In genomic region chr14:25635746-25636145, GRCm38 (mm10) we compare ENCODE assay signal across 13 mouse cellular contexts. TPM values are rescaled to one million over a fixed set of nuclear protein-coding genes. Genes with fewer than 3 reads are reported as not detected.
DNase-seq lines count a peak whose midpoint lies in the region; ATAC-seq and TF ChIP-seq lines count a peak whose summit lies in the region.
"Had no signal": no experiment of that assay in that cellular context is flagged by ENCODE, and none has a peak within 500 bp of the region (broad histone marks: within the 10 kb centered on the region; RNA-seq: fewer than 3 reads in every experiment).

No protein-coding gene starts in this region.

- H3K36me3 ChIP-seq in heart, embryonic 14.5 days (ENCODE audit: control insufficient read depth, insufficient read depth, low read length), result peaks cover 52% of the 10 kb centered on the region
- H3K36me3 ChIP-seq in hindbrain, embryonic 16.5 days (ENCODE audit: control insufficient read depth, insufficient read depth, low read length), result peaks cover 9% of the 10 kb centered on the region; the same call in 1 of the 2 replicates
- peaks cover 40% of the 10 kb centered on the region for H3K36me3 ChIP-seq in intestine, postnatal 0 days (ENCODE audit: control insufficient read depth, insufficient read depth)

- DNase-seq in heart, postnatal 10 days, result no peak
- DNase-seq in retina, postnatal 1 day, result peak; percentile 30
- no peak for DNase-seq in retina, embryonic 14.5 days (ENCODE audit: low spot score)
- no peak for DNase-seq in layer of hippocampus, adult 18-20 months (ENCODE audit: low spot score in 2 of 2)
- DNase-seq: adrenal gland, adult 8-10 months; embryo, embryonic 11 days; kidney, adult 18-20 months; lung, adult 18-20 months had no signal

- peaks cover 58 to 86% of the 10 kb centered on the region in 2 experiments for H3K4me1 ChIP-seq in heart, embryonic 14.5 days (ENCODE audit: control insufficient read depth in 2 of 2, insufficient read depth in 2 of 2, low read length in 2 of 2)
- peaks cover 47% of the 10 kb centered on the region for H3K4me1 ChIP-seq in hindbrain, embryonic 16.5 days (ENCODE audit: control insufficient read depth, insufficient read depth, low read depth, low read length)
- H3K4me1 ChIP-seq in intestine, postnatal 0 days (replicated peaks; ENCODE audit: control insufficient read depth, insufficient read depth, low read length), result no peaks in the 10 kb centered on the region

- no peak for TF ChIP-seq CTCF in intestine, postnatal 0 days (IDR thresholded peaks at IDR 0.05; ENCODE audit: low read depth)

- H3K4me2 ChIP-seq in heart, embryonic 14.5 days (ENCODE audit: low read length), result no peak overlapping the region
- H3K4me2 ChIP-seq in hindbrain, embryonic 16.5 days (ENCODE audit: low read length), result no peak overlapping the region
- no peak overlapping the region for H3K4me2 ChIP-seq in intestine, postnatal 0 days (replicated peaks; ENCODE audit: low read depth)

- 78% methylated on average over 11 of the region's 12 CpGs for WGBS in heart, embryonic 14.5 days
- WGBS in hindbrain, embryonic 16.5 days, result 46% methylated on average over 12 of the region's 12 CpGs
- WGBS in intestine, postnatal 0 days, result 85% methylated on average over 12 of the region's 12 CpGs

- H3K27ac ChIP-seq in heart, embryonic 14.5 days (replicated peaks in 1 of 2; ENCODE audit: control insufficient read depth in 1 of 2, insufficient read depth in 1 of 2, low read depth in 2 of 2, low read length in 2 of 2), result peak overlapping the region in 1 of 2 experiments; percentile 66; a peak in 2 of 4 replicates
- peak overlapping the region; percentile 71 for H3K27ac ChIP-seq in hindbrain, embryonic 16.5 days (ENCODE audit: low read depth, low read length)
- H3K27ac ChIP-seq in intestine, postnatal 0 days (ENCODE audit: low read depth, low read length), result no peak overlapping the region

- peak overlapping the region; percentile 41; the same call in 1 of the 2 replicates for H3K9ac ChIP-seq in heart, embryonic 14.5 days (ENCODE audit: low read length)
- H3K9ac ChIP-seq in hindbrain, embryonic 16.5 days (ENCODE audit: low read depth, low read length), result 0 out of 2 replicates have a peak overlapping the region, but pooled peaks have one; percentile 4
- H3K9ac ChIP-seq in intestine, postnatal 0 days (ENCODE audit: low read depth, low read length), result no peak overlapping the region

- intact Hi-C loops in heart, postnatal 10 days (cut with DNase I), result no loop called here

- no peak for ATAC-seq in heart, embryonic 14.5 days (ENCODE audit: insufficient number of reproducible peaks, insufficient read depth, low FRiP score, low read depth)
- no peak for ATAC-seq in hindbrain, embryonic 16.5 days
- no peak for ATAC-seq in intestine, postnatal 0 days

- no peaks in the 10 kb centered on the region for H3K27me3 ChIP-seq in heart, embryonic 14.5 days (ENCODE audit: control insufficient read depth, insufficient read depth, low read length)
- no peaks in the 10 kb centered on the region for H3K27me3 ChIP-seq in hindbrain, embryonic 16.5 days (replicated peaks; ENCODE audit: control insufficient read depth, insufficient read depth, low read length)
- no peaks in the 10 kb centered on the region for H3K27me3 ChIP-seq in intestine, postnatal 0 days (replicated peaks; ENCODE audit: control insufficient read depth, insufficient read depth, low read length)
- H3K27me3 ChIP-seq: CH12.LX, Patski had no signal

- no peak overlapping the region for H3K4me3 ChIP-seq in heart, embryonic 14.5 days (ENCODE audit: control insufficient read depth in 1 of 2, insufficient read depth in 1 of 2, low read depth in 1 of 2, low read length in 2 of 2)
- no peak overlapping the region for H3K4me3 ChIP-seq in hindbrain, embryonic 16.5 days (ENCODE audit: low read length)
- H3K4me3 ChIP-seq in intestine, postnatal 0 days (ENCODE audit: low read depth, low read length), result no peak overlapping the region

- no peaks in the 10 kb centered on the region for H3K9me3 ChIP-seq in heart, embryonic 14.5 days (ENCODE audit: control insufficient read depth, low read length)
- no peaks in the 10 kb centered on the region for H3K9me3 ChIP-seq in hindbrain, embryonic 16.5 days (ENCODE audit: control insufficient read depth, low read length)
- no peaks in the 10 kb centered on the region for H3K9me3 ChIP-seq in intestine, postnatal 0 days (ENCODE audit: control insufficient read depth)

RNA-seq across cellular contexts. Expression of gene Ppif, which starts 58.2 kb away (rescaled TPM):
- polyA plus RNA-seq in heart, embryonic 14.5 days (2014; fragmentation: Nextera tagmentation; extraction: Ambion mirVana), result 99.2 and 105 TPM in 2 replicates
- total RNA-seq in heart, postnatal 10 days (2021), result 100 to 1,000 TPM; 248 to 271 TPM
- polyA plus RNA-seq in hindbrain, embryonic 16.5 days (2015; fragmentation: Nextera tagmentation; extraction: Ambion mirVana), result 34.6 and 45.4 TPM in 2 replicates
- 10 to 100 TPM; 26.8 to 30.1 TPM for total RNA-seq in layer of hippocampus, adult 18-20 months (2021)
- polyA plus RNA-seq in intestine, postnatal 0 days (2015; fragmentation: Nextera tagmentation; extraction: Ambion mirVana), result 73.8 and 80.0 TPM in 2 replicates
